Comparison of ENCODE assay signal across 22 mouse cellular contexts in genomic region chr17:14927644-14928218, GRCm38 (mm10). TPM values are rescaled to one million over a fixed set of nuclear protein-coding genes. Genes with fewer than 3 reads are reported as not detected.
"Had no signal": no experiment of that assay in that cellular context is flagged by ENCODE, and none has a peak within 500 bp of the region (broad histone marks: within the 10 kb centered on the region; RNA-seq: fewer than 3 reads in every experiment).

No protein-coding gene starts in this region.

- H3K4me3 ChIP-seq: lung, embryonic 15.5 days; megakaryocyte, embryonic 14.5 days; myocyte; neural tube, embryonic 13.5 days; neural tube, embryonic 15.5 days; stomach, embryonic 15.5 days had no signal

- H3K27ac ChIP-seq: lung, embryonic 15.5 days; macrophage; neural tube, embryonic 13.5 days; neural tube, embryonic 15.5 days; stomach, embryonic 15.5 days; stomach, postnatal 0 days had no signal

- H3K27me3 ChIP-seq: lung, embryonic 15.5 days; neural tube, embryonic 13.5 days; neural tube, embryonic 15.5 days; stomach, embryonic 15.5 days had no signal

- H3K4me2 ChIP-seq: lung, embryonic 15.5 days; midbrain, embryonic 11.5 days; neural tube, embryonic 13.5 days; neural tube, embryonic 15.5 days; stomach, embryonic 15.5 days had no signal

- H3K9ac ChIP-seq: liver, postnatal 0 days; lung, embryonic 15.5 days; neural tube, embryonic 13.5 days; neural tube, embryonic 15.5 days; stomach, embryonic 15.5 days had no signal

- H3K9me3 ChIP-seq: lung, embryonic 15.5 days; neural tube, embryonic 13.5 days; neural tube, embryonic 15.5 days; stomach, embryonic 15.5 days had no signal

- H3K4me1 ChIP-seq: lung, embryonic 15.5 days; neural tube, embryonic 13.5 days; neural tube, embryonic 15.5 days; stomach, embryonic 15.5 days had no signal

- H3K36me3 ChIP-seq: lung, embryonic 15.5 days; neural tube, embryonic 13.5 days; neural tube, embryonic 15.5 days; stomach, embryonic 15.5 days had no signal

- DNase-seq: liver, postnatal 0 days; lung, adult 2 months; lung, postnatal 14 days; lung, postnatal 36 days; midbrain, embryonic 14.5 days; right cerebral cortex, postnatal 14 days; thymus, adult 2 months; thymus, postnatal 25 days; thymus, postnatal 4 days had no signal

- ATAC-seq: liver, postnatal 0 days; lung, postnatal 0 days; midbrain, embryonic 16.5 days had no signal

RNA-seq across cellular contexts. Expression of gene Gm3417, which starts 50.9 kb away (rescaled TPM):
- polyA plus RNA-seq: lung, embryonic 15.5 days; macrophage; midbrain, embryonic 16.5 days; neural tube, embryonic 11.5 days; neural tube, embryonic 13.5 days; neural tube, embryonic 15.5 days; stomach, embryonic 15.5 days; thymus, adult 2 months; urinary bladder, adult 2 months had no signal
